Mouse (Mus musculus) c-Kit-positive CD71-positive TER-119-negative erythroid progenitor cells, embryonic 14.5 days (primary cell): Measurements from ENCODE around the gene Emc8.
A peak's percentile ranks its signal among the peaks of the same experiment; 100 is the strongest.

Experiments used
- DNase-seq: peaks from one replicate; pipeline ENCODE4 v3.0.0-alpha.2; 2013; ENCODE audit warnings: low read depth

The Emc8 gene

DNA sequence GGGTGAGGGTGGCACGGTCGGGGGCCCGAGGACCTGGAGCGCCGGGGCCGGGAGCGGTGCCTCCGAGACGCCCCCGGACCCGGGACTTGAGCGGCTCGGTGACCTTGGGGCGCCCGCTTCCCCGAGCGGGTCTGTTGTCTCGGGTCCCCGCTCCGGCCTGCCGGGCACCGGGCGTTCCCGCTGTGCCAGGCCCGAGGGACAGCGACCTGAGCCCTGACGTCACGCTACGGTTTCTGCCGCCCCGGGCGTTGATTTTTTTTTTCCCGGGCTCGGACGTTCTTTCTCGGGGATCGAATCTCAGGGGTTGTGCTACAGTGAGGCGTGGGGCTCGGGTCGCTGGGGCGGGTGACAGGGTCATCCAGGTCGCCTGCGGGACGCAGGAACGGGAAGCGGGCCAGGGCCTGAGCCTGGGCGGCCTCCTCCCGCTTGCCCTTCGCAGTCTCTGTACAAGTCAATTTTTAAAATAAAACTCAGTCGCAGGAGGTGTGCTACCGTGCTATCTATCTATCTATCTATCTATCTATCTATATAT lies at the start of gene Emc8:
TSS of gene Emc8 (minus strand) at position 200 of the 532 bp plus-strand sequence.
- DNase-seq: peak; percentile 14

- no peak for DNase-seq
Measured at GRCm38 (mm10) chr8:120715996-120716680, 47.8 kb upstream of the Emc8 start.

DNA sequence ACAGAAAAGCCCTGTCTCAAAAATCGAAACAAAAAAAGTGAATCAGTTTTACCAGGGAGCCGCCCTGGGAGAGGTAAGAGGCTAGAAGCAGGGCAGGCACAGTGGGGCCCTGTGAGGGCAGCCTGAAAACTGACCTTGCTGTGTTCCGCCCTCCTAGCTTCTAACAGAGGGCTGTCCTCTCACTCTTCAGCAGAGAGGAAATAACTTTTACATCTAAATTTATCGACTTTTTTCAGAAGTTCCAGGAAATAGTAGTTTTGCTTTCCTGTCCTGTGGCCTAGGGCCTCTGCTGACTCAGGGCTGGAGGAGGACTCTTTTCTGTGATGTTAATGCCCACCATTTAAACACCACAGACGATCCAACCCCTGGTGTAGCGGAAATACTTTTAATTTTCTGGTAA lies 46.8 kb upstream of the Emc8 start:
- no peak for DNase-seq

DNA sequence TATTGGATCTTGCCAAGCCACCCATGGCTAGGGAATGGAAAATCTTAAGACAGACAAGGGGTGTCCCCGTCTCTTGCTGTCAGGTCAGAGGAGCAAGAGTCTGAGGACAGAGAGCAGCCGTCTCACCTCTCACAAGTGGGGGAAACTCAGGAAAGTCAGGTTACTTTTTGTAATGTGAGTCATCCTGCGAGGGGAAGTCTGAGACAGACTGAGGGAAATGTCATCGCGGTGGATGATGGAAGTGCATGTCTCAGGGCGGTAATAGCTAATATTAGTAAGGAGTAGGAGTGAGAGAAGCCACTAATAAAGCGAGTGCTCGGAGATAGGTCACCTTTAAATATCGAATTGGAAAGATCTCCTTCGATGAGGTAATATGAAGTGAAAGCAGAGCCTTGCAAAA lies 40.8 kb upstream of the Emc8 start:
- no peak for DNase-seq

GRCm38 (mm10) chr8:120706193-120706592 lies 37.8 kb upstream of the Emc8 start:
- no peak for DNase-seq

- no peak for DNase-seq
Measured at GRCm38 (mm10) chr8:120705163-120705562, 36.8 kb upstream of the Emc8 start.

- DNase-seq: no peak
Measured at GRCm38 (mm10) chr8:120704203-120704602, 35.8 kb upstream of the Emc8 start.

DNA sequence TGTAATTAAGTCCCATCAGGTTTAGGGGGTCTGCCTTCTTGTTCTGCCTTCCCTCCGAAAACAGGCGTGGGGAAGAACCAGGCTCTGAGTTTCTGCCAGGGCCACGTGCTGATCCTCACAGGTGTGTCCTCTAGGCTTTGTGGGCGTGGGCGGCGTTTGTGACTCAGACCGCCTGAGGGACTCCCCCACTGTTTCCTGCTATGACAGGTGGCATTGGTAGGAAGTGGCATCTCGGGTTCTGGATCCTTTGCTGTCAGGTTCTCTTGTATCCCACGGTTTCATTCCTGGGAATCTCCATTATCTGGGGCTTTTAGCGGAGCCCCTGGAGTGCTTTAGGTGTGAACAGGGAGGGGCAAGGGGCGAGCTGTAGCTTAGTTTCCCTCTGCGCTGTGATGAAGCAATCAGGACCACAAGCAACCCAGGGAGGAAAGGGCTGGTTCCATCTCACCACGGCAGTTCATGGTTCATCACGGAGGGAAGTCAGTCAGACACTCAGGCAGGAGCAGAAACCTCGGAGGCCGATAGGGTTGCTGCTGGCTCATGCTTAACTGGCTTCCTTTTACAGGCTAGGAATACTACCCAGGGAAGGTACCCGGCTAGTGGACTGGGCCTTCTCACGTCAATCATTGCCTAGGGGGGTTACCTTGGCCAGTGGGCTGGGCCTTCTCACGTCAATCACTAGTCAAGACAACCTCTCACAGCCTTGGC lies 33.5 kb upstream of the Emc8 start:
- no peak for DNase-seq

- DNase-seq: no peak
Measured at GRCm38 (mm10) chr8:120700053-120700452, 31.7 kb upstream of the Emc8 start.

DNA sequence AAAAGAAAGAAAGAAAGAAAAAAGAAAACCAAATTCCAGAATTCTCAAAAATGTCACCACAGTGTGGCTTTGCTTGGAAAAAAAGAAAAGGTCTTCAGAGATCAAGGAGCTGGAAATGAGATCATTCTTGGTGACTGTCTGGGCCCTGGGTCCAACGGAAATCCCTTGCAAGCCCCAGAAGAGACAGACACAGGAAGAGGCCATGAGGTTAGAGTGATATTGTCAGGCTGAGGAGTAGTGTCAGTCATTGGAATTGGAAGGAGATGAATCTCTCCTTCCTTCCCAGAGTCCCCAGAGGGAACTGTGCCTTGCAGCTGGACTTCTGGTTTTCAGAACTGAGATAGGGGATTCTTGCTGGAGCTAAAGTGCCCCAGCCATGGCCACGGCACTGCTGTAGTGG lies 31.2 kb upstream of the Emc8 start:
- DNase-seq: no peak

- no peak for DNase-seq
Measured at GRCm38 (mm10) chr8:120699079-120699478, 30.7 kb upstream of the Emc8 start.

DNA sequence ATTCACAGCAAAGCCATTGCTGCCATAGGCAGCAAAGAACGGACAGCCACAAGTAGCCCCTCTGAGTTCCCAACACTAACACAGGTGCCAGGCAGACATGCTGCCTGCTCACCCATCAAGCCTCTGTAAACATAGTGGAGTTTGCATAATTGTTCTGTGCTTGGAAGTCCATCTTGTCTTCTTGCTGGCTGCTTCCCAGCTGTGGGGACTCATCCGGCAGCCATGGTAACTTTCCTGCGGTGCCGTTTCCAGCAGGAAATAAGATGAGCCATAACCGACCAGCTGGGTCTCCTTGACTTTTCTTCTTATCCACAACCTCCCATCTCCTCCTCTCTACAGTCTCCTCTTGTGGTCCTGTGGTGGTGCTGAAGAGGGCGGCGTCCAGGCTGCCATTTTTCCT lies 30.1 kb upstream of the Emc8 start:
- no peak for DNase-seq

GRCm38 (mm10) chr8:120697979-120698272 lies 29.6 kb upstream of the Emc8 start:
- peak; percentile 17 for DNase-seq

- no peak for DNase-seq
Measured at GRCm38 (mm10) chr8:120697154-120697978, 29.0 kb upstream of the Emc8 start.

GRCm38 (mm10) chr8:120696401-120697153 lies 28.2 kb upstream of the Emc8 start:
- DNase-seq: no peak

DNA sequence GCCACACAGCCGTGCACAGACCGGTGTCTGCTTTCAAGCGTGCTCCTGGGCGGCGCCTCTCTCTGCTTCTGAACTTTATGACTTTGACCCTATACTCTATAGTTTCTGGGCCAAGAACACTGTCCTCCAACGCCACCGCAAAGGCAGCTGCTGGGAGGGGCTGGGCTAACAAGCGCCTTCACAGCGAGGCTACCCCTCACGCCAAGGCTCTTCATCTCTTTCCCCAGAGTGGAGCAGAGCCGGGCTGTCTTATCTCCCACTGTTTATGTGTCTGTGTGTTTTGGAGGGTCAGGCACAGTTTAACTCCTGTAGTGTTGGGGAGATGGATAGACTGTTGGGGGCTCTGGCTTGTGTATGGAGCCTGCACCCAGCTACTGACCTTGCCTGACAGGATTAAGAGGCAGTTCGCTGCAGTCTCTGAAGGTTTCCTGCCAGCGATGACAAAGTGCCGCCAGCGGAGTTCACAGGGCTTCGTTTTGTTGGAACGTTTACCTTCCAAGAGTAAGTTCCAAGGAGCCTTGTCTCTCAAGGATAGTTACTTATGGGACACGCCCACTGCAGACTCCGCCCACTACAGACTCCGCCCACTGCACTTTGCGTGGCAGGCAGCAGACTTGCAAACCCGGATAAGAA lies 25.6 kb upstream of the Emc8 start:
- DNase-seq: peak; percentile 54

GRCm38 (mm10) chr8:120692934-120693333 lies 24.6 kb upstream of the Emc8 start:
- DNase-seq: no peak

- DNase-seq: no peak
Measured at GRCm38 (mm10) chr8:120688511-120688910, 20.1 kb upstream of the Emc8 start.

- DNase-seq: no peak
Measured at GRCm38 (mm10) chr8:120687786-120688185, 19.4 kb upstream of the Emc8 start.

- no peak for DNase-seq
Measured at GRCm38 (mm10) chr8:120686576-120686975, 18.2 kb upstream of the Emc8 start.

DNA sequence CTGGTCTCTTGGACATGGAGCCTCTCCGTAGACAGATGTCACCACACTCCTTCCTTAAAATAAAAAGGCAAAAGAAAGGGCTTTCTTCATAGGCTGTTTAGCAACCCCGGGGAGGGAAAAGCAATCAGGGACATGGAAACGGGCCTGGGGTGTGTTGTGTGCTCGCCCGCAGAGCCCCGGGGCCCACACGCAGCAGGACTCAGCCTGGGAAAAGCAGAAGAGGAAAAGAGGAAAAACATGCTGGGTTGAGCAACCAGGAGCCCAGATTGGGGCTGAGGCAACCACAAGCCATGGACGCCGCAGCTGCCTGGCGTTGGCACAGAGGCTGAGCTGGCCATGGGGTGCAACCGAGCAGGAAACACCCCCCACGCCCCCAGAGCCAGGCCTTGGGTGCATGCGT lies 17.7 kb upstream of the Emc8 start:
- no peak for DNase-seq

- DNase-seq: no peak
Measured at GRCm38 (mm10) chr8:120685591-120685990, 17.2 kb upstream of the Emc8 start.
